11 mouse cellular contexts compared by ENCODE assay signal in the genomic region with DNA sequence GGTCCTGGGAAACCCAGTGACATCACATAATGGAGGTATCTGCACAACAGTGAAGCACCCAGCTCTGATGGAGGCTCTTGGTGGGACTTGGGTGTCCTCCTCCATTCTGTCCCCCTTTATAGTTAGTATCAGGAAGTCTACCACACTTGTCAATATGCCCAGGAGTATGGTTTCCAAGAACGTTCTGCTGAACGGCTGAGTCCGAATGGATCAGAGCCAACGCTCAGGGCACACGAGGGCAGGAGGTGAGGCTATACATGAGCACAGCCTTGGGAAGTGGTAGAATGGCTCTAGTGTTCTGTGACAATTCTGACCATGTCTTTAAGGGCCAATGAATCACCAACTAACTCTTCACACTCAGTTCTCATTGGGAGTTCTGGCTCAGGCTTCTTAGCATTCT. TPM values are rescaled to one million over a fixed set of nuclear protein-coding genes. Genes with fewer than 3 reads are reported as not detected.
DNase-seq lines count a peak whose midpoint lies in the region.
"Had no signal": no experiment of that assay in that cellular context is flagged by ENCODE, and none has a peak within 500 bp of the region (broad histone marks: within the 10 kb centered on the region; RNA-seq: fewer than 3 reads in every experiment).

No protein-coding gene starts in this region.

- DNase-seq in adrenal gland, postnatal 10 days, result peak; percentile 53
- no peak for DNase-seq in adrenal gland, postnatal 25 days
- DNase-seq in heart, adult 11 months, result peak; percentile 82
- DNase-seq in heart, postnatal 36 days, result no peak
- DNase-seq in kidney, postnatal 36 days, result peak; percentile 45 to 67
- no peak for DNase-seq in kidney, postnatal 4 days
- DNase-seq in ovary, postnatal 14 days (ENCODE audit: low spot score), result no peak
- DNase-seq: cerebellum, adult 2 months; cerebellum, postnatal 10 days; forebrain, postnatal 0 days; gastrocnemius, postnatal 10 days had no signal

- intact Hi-C loops in heart, postnatal 36 days (cut with DNase I), result no loop called here

RNA-seq across cellular contexts. Expression of a gene that starts 47.8 kb away (rescaled TPM):
- 10 to 100 TPM; 22.5 to 22.8 TPM for total RNA-seq in adrenal gland, postnatal 10 days (2021)
- total RNA-seq in adrenal gland, postnatal 25 days (2021), result 17.9 and 22.8 TPM in 2 replicates
- total RNA-seq in heart, postnatal 36 days (2021), result 10 to 100 TPM; 21.2 to 21.3 TPM

Comparison
In these comparisons a context has a peak if more than half of its experiments do, and no peak if none do; other contexts are left out.
1. DNase-seq: peak in adrenal gland, postnatal 10 days (single experiment), heart, adult 11 months (single experiment) and kidney, postnatal 36 days (2 of 2); none in adrenal gland, postnatal 25 days (single experiment), heart, postnatal 36 days (0 of 2), kidney, postnatal 4 days (0 of 2) and ovary, postnatal 14 days (single experiment).